Mouse (Mus musculus) CH12.LX (cell line): ENCODE measurements around the gene 5031439G07Rik. TPM values are rescaled to one million over a fixed set of nuclear protein-coding genes. Genes with fewer than 3 reads are reported as not detected.
A peak's percentile ranks its signal among the peaks of the same experiment; 100 is the strongest.

Source experiments
- DNase-seq: peaks from one replicate; pipeline ENCODE4 v3.0.0-alpha.2; 2013; ENCODE audit errors: extremely low read depth
- H3K27ac ChIP-seq: 2 replicates; pipeline ENCODE4 v1.5.1; 2012; ENCODE audit warnings: low read depth, mild to moderate bottlenecking, control low read depth, moderate library complexity; ENCODE audit not compliant: insufficient read depth
- H3K27me3 ChIP-seq: replicated peaks from 2 replicates; pipeline ENCODE3; 2012; ENCODE audit warnings: inconsistent platforms
- H3K36me3 ChIP-seq, 2 experiments: replicated peaks in 1 of 2; 2 replicates each; pipeline versions ENCODE3 to v1.6.1; 2012; ENCODE audit warnings: inconsistent platforms in 1 of 2, low read length in 1 of 2, mild to moderate bottlenecking in 1 of 2, mixed read lengths in 1 of 2, moderate library complexity in 1 of 2; ENCODE audit not compliant: control insufficient read depth in 1 of 2, insufficient read depth in 1 of 2
- H3K4me1 ChIP-seq, 2 experiments: 2 replicates each; pipeline ENCODE4 v1.6.1; 2012; ENCODE audit warnings: inconsistent platforms in 1 of 2, moderate library complexity in 1 of 2; ENCODE audit not compliant: insufficient read depth in 2 of 2, control insufficient read depth in 1 of 2
- H3K4me2 ChIP-seq: 2 replicates; pipeline ENCODE4 v1.6.1; 2012; ENCODE audit warnings: low read depth, mild to moderate bottlenecking, control low read depth; ENCODE audit not compliant: poor library complexity, insufficient read depth, severe bottlenecking
- H3K4me3 ChIP-seq, 3 experiments: fragments of 150-350 bp in 1 of 3; sonication (generic) in 1 of 3; replicated peaks in 1 of 3; 2 replicates each; pipeline versions ENCODE3 to v1.5.1; 2011 to 2012; ENCODE audit warnings: low read depth in 2 of 3, low read length in 2 of 3, mild to moderate bottlenecking in 2 of 3, moderate library complexity in 2 of 3, control low read depth in 1 of 3, improper control_type of control experiment in 1 of 3, inconsistent platforms in 1 of 3, mixed read lengths in 1 of 3; ENCODE audit not compliant: poor library complexity in 1 of 3
- H3K79me2 ChIP-seq: replicated peaks from 2 replicates; pipeline ENCODE4 v1.6.1; 2012; ENCODE audit warnings: mild to moderate bottlenecking, moderate library complexity; ENCODE audit not compliant: control insufficient read depth, poor library complexity, insufficient read depth, severe bottlenecking; ENCODE audit errors: extremely low read depth
- H3K9ac ChIP-seq: 2 replicates; pipeline ENCODE4 v1.6.1; 2012; ENCODE audit warnings: low read depth, mild to moderate bottlenecking, control low read depth, moderate library complexity; ENCODE audit not compliant: insufficient read depth
- H3K9me3 ChIP-seq: replicated peaks from 2 replicates; pipeline ENCODE3; 2012; ENCODE audit warnings: low read length, inconsistent platforms, mixed read lengths
- BHLHE40 ChIP-seq: IDR thresholded peaks from 2 replicates; pipeline ENCODE4 v1.6.1; 2011; ENCODE audit warnings: mild to moderate bottlenecking, low read depth, low read length, improper control_type of control experiment
- CHD1 ChIP-seq: IDR thresholded peaks from 2 replicates; pipeline ENCODE4 v1.6.1; 2012; ENCODE audit warnings: low read depth, low read length, improper control_type of control experiment, inconsistent platforms
- CHD2 ChIP-seq: IDR thresholded peaks from 2 replicates; pipeline ENCODE4 v1.6.1; 2011; ENCODE audit warnings: low read length, improper control_type of control experiment
- CTCF ChIP-seq, 2 experiments: IDR thresholded peaks in 1 of 2; conservative IDR thresholded peaks in 1 of 2; 2 replicates each; pipeline ENCODE4 v1.5.1; 2011 to 2012; ENCODE audit warnings: low read depth in 2 of 2, low read length in 2 of 2, improper control_type of control experiment in 1 of 2, inconsistent platforms in 1 of 2, mild to moderate bottlenecking in 1 of 2, moderate library complexity in 1 of 2
- E2F4 ChIP-seq: IDR thresholded peaks from 2 replicates; pipeline ENCODE4 v1.6.1; 2011; ENCODE audit warnings: low read depth, low read length, improper control_type of control experiment; ENCODE audit not compliant: insufficient replicate concordance
- ELF1 ChIP-seq: IDR thresholded peaks from 2 replicates; pipeline ENCODE4 v1.6.1; 2014; ENCODE audit warnings: low read depth, mild to moderate bottlenecking, inconsistent platforms, low read length, improper control_type of control experiment
- EP300 ChIP-seq: IDR thresholded peaks from 2 replicates; pipeline ENCODE4 v1.6.1; 2011; ENCODE audit warnings: low read length, improper control_type of control experiment
- ETS1 ChIP-seq: conservative IDR thresholded peaks from 2 replicates; pipeline ENCODE4 v1.6.1; 2012; ENCODE audit warnings: low read depth, mild to moderate bottlenecking, inconsistent platforms, low read length, improper control_type of control experiment, moderate library complexity
- GABPA ChIP-seq: IDR thresholded peaks from 2 replicates; pipeline ENCODE4 v1.6.1; 2012; ENCODE audit warnings: low read depth, low read length, improper control_type of control experiment, inconsistent platforms; ENCODE audit not compliant: insufficient replicate concordance
- HCFC1 ChIP-seq: IDR thresholded peaks from 2 replicates; pipeline ENCODE4 v1.6.1; 2012; ENCODE audit warnings: low read depth, mild to moderate bottlenecking, inconsistent platforms, low read length, improper control_type of control experiment
- IRF4 ChIP-seq: IDR thresholded peaks from 2 replicates; pipeline ENCODE4 v1.6.1; 2014; ENCODE audit warnings: low read depth, mild to moderate bottlenecking, inconsistent platforms, low read length, improper control_type of control experiment
- JUN ChIP-seq: IDR thresholded peaks from 2 replicates; pipeline ENCODE4 v1.6.1; 2011; ENCODE audit warnings: low read depth, mild to moderate bottlenecking, low read length, improper control_type of control experiment, moderate library complexity; ENCODE audit not compliant: insufficient read depth
- JUND ChIP-seq: conservative IDR thresholded peaks from 2 replicates; pipeline ENCODE4 v1.6.1; 2011; ENCODE audit warnings: low read depth, low read length, improper control_type of control experiment
- KAT2A ChIP-seq: IDR thresholded peaks from 2 replicates; pipeline ENCODE4 v1.6.1; 2012; ENCODE audit warnings: low read length, improper control_type of control experiment, inconsistent platforms; ENCODE audit not compliant: insufficient replicate concordance
- MAFK ChIP-seq: IDR thresholded peaks from 2 replicates; pipeline ENCODE4 v1.6.1; 2011; ENCODE audit warnings: low read length, improper control_type of control experiment; ENCODE audit not compliant: insufficient replicate concordance
- MAX ChIP-seq: IDR thresholded peaks from 2 replicates; pipeline ENCODE4 v1.6.1; 2011; ENCODE audit warnings: low read length, improper control_type of control experiment
- MAZ ChIP-seq: IDR thresholded peaks from 2 replicates; pipeline ENCODE4 v1.6.1; 2012; ENCODE audit warnings: low read depth, mild to moderate bottlenecking, inconsistent platforms, low read length, improper control_type of control experiment, moderate library complexity
- MEF2A ChIP-seq: IDR thresholded peaks from 2 replicates; pipeline ENCODE4 v1.6.1; 2014; ENCODE audit warnings: low read depth, mild to moderate bottlenecking, inconsistent platforms, low read length, improper control_type of control experiment, borderline replicate concordance
- MXI1 ChIP-seq: IDR thresholded peaks from 2 replicates; pipeline ENCODE4 v1.6.1; 2011; ENCODE audit warnings: mild to moderate bottlenecking, low read depth, low read length, improper control_type of control experiment
- MYC ChIP-seq: IDR thresholded peaks from 2 replicates; pipeline ENCODE4 v1.6.1; 2011; ENCODE audit warnings: low read depth, mild to moderate bottlenecking, improper control_type of control experiment, low read length
- NELFE ChIP-seq: IDR thresholded peaks from 2 replicates; pipeline ENCODE4 v1.6.1; 2011; ENCODE audit warnings: low read depth, low read length, improper control_type of control experiment
- NRF1 ChIP-seq: IDR thresholded peaks from 2 replicates; pipeline ENCODE4 v1.6.1; 2014; ENCODE audit warnings: low read depth, mild to moderate bottlenecking, inconsistent platforms, low read length, improper control_type of control experiment, moderate library complexity
- PAX5 ChIP-seq: IDR thresholded peaks from 2 replicates; pipeline ENCODE4 v1.6.1; 2012; ENCODE audit warnings: low read length, inconsistent platforms, mixed read lengths
- POLR2A ChIP-seq: IDR thresholded peaks from 2 replicates; pipeline ENCODE4 v1.6.1; 2011; ENCODE audit warnings: low read depth, mild to moderate bottlenecking, improper control_type of control experiment, low read length
- POLR2AphosphoS2 ChIP-seq: IDR thresholded peaks from 2 replicates; pipeline ENCODE4 v1.6.1; 2011; ENCODE audit warnings: low read depth, low read length, improper control_type of control experiment
- RAD21 ChIP-seq: IDR thresholded peaks from 2 replicates; pipeline ENCODE4 v1.6.1; 2011; ENCODE audit warnings: low read depth, mild to moderate bottlenecking, low read length, improper control_type of control experiment, moderate library complexity
- RCOR1 ChIP-seq: conservative IDR thresholded peaks from 2 replicates; pipeline ENCODE4 v1.6.1; 2012; ENCODE audit warnings: low read depth, mild to moderate bottlenecking, inconsistent platforms, low read length, improper control_type of control experiment
- SIN3A ChIP-seq: IDR thresholded peaks from 2 replicates; pipeline ENCODE4 v1.6.1; 2012; ENCODE audit warnings: low read length, improper control_type of control experiment, inconsistent platforms
- SMC3 ChIP-seq: IDR thresholded peaks from 2 replicates; pipeline ENCODE4 v1.6.1; 2011; ENCODE audit warnings: low read depth, low read length, improper control_type of control experiment
- TBP ChIP-seq: conservative IDR thresholded peaks from 2 replicates; pipeline ENCODE4 v1.6.1; 2011; ENCODE audit warnings: low read depth, low read length, improper control_type of control experiment
- TCF12 ChIP-seq: IDR thresholded peaks from 2 replicates; pipeline ENCODE4 v1.6.1; 2014; ENCODE audit warnings: low read depth, mild to moderate bottlenecking, inconsistent platforms, low read length, improper control_type of control experiment
- UBTF ChIP-seq: IDR thresholded peaks from 2 replicates; pipeline ENCODE4 v1.6.1; 2012; ENCODE audit warnings: low read depth, mild to moderate bottlenecking, inconsistent platforms, low read length, improper control_type of control experiment, moderate library complexity
- USF1 ChIP-seq: IDR thresholded peaks from 2 replicates; pipeline ENCODE4 v1.6.1; 2014; ENCODE audit warnings: low read depth, mild to moderate bottlenecking, inconsistent platforms, low read length, improper control_type of control experiment
- USF2 ChIP-seq: conservative IDR thresholded peaks from 2 replicates; pipeline ENCODE4 v1.6.1; 2011; ENCODE audit warnings: low read depth, low read length, improper control_type of control experiment
- ZC3H11A ChIP-seq: IDR thresholded peaks from 2 replicates; pipeline ENCODE4 v1.6.1; 2012; ENCODE audit warnings: low read depth, mild to moderate bottlenecking, inconsistent platforms, low read length, improper control_type of control experiment
- ZKSCAN1 ChIP-seq: IDR thresholded peaks from 2 replicates; pipeline ENCODE4 v1.6.1; 2012; ENCODE audit warnings: low read depth, inconsistent platforms, low read length, improper control_type of control experiment, borderline replicate concordance
- ZMIZ1 ChIP-seq: IDR thresholded peaks from 2 replicates; pipeline ENCODE4 v1.6.1; 2012; ENCODE audit warnings: low read depth, mild to moderate bottlenecking, inconsistent platforms, low read length, improper control_type of control experiment
- ZNF384 ChIP-seq: IDR thresholded peaks from 2 replicates; pipeline ENCODE4 v1.6.1; 2012; ENCODE audit warnings: low read depth, low read length, improper control_type of control experiment, inconsistent platforms
- dilution Hi-C: fragments of 300-500 bp; cut with MboI; formaldehyde crosslinking; loops from 2 replicates; pipeline ENCODE4 v1.14.3; 2020; ENCODE audit warnings: low sequenced_read_pairs; ENCODE audit not compliant: extremely low pct_unique_long_range_greater_than_20kb, extremely low pct_ligation_motif_present
- in situ Hi-C: fragments of 300-500 bp; cut with MboI; formaldehyde crosslinking; loops from 3 replicates; pipeline ENCODE4 v1.14.3; 2019; ENCODE audit warnings: low sequenced_read_pairs, low pct_ligation_motif_present, low pct_unique_long_range_greater_than_20kb, mixed read lengths
- polyA plus RNA-seq: library from polyadenylated mRNA; unstranded; fragments of >175 nt; gene quantifications from 2 replicates; pipeline ENCODE4 v1.2.1, GENCODE M21; 2012; ENCODE audit warnings: low read depth; ENCODE audit not compliant: insufficient read length
- total RNA-seq, 2 experiments: library from RNA; depleted of rRNA; stranded (reverse); fragments of 300-350 nt in 1 of 2; fragments of >200 nt in 1 of 2; gene quantifications; 2 replicates each; pipeline ENCODE4 v1.2.3; 2012 to 2014

The 5031439G07Rik gene
- total and polyA plus RNA-seq, 3 experiments = 8.6 to 26.0 (median 10.9) TPM

DNA sequence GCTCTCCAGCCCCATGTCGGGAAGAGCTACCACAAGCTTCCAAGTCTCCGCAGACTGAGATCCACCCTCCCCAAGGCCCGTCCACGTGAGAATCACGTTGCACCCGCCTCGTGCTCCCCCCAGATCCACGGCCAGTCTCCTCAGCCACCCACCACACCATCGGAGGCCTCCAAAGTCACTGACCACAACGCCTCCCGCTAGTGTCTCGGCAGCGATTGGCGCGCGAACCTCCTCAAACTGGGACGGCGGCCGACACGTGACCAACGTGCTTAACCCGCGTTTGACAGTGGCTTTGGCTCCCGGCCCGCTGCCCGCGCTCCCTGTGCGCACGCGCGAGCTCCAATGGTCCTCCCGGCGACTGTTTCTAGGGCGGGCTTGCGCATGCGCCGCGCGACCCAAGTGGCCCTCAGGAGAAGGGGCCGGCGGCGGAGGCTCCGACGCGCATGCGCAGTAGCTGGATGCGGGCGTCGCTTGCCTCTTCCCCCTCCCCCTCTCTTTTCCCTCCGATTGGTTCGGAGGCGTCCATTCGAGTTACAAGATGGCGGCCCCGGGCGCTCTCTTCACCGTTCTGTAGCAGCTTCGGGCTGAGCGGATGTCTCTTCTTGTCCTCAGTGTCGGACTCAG lies 65.4 kb downstream of the 5031439G07Rik start, which contains the start of gene Nup50:
Gene Nup50, plus strand, starts transcription at position 528 of the 624 bp plus-strand sequence.
- H3K4me3 ChIP-seq = peak within 1 kb of the TSS; percentile 65 to 98 (median 94)
- peak within 1 kb of the TSS; percentile 100 for H3K4me2 ChIP-seq
- H3K79me2 ChIP-seq = peaks cover 56% of the 10 kb centered on the region
- in situ Hi-C loops = loop anchor here (5.0 to 10.0 kb wide), 3 partner anchors 74 to 248 kb away; no protein-coding TSS in a partner anchor
- H3K9me3 ChIP-seq = no peaks in the 10 kb centered on the region
- DNase-seq = peak; percentile 98
- peak within 1 kb of the TSS; percentile 65 for H3K27ac ChIP-seq
- H3K27me3 ChIP-seq = no peaks in the 10 kb centered on the region
- no peak for TF ChIP-seq JUND
- peak; percentile 95 for TF ChIP-seq NELFE
- TF ChIP-seq MYC = peak; percentile 95
- 0 out of 2 replicates have a peak, but pooled peaks have one; percentile 12 for TF ChIP-seq RCOR1
- peak; percentile 44; the same call in 1 of the 2 replicates for TF ChIP-seq POLR2AphosphoS2
- TF ChIP-seq SMC3 = no peak
- TF ChIP-seq CHD2 = peak; percentile 65; the same call in 1 of the 2 replicates
- TF ChIP-seq EP300 = no peak; the same call in 1 of the 2 replicates
- TF ChIP-seq ETS1 = peak; percentile 46
- TF ChIP-seq PAX5 = no peak
- TF ChIP-seq IRF4 = peak; percentile 9; the same call in 1 of the 2 replicates
- peak; percentile 6; the same call in 1 of the 2 replicates for TF ChIP-seq TBP
- peak; percentile 82 for TF ChIP-seq TCF12
- TF ChIP-seq SIN3A = peak; percentile 68
- no peak; the same call in 1 of the 2 replicates for TF ChIP-seq MAZ
- peak; percentile 96 for TF ChIP-seq USF1
- TF ChIP-seq UBTF = no peak; the same call in 1 of the 2 replicates
- peak; percentile 97 for TF ChIP-seq MAX
- TF ChIP-seq ZKSCAN1 = no peak
- peak; percentile 87; the same call in 1 of the 2 replicates for TF ChIP-seq E2F4
- no peak for TF ChIP-seq MAFK
- TF ChIP-seq MEF2A = peak; percentile 56
- 0 out of 2 replicates have a peak, but pooled peaks have one; percentile 36 for TF ChIP-seq CHD1
- TF ChIP-seq RAD21 = no peak
- TF ChIP-seq KAT2A = peak; percentile 70; the same call in 1 of the 2 replicates
- peak; percentile 76 for TF ChIP-seq HCFC1
- no peak for TF ChIP-seq ZC3H11A
- TF ChIP-seq ZNF384 = no peak
- TF ChIP-seq BHLHE40 = peak; percentile 98
- no peak for TF ChIP-seq GABPA
- TF ChIP-seq POLR2A = peak; percentile 90
- TF ChIP-seq USF2 = peak; percentile 93
- peak; percentile 98 for TF ChIP-seq NRF1
- no peak for TF ChIP-seq CTCF (conservative IDR thresholded peaks at IDR 0.05 in 1 of 2, IDR thresholded peaks at IDR 0.05 in 1 of 2; ENCODE audit: low read depth in 2 of 2, low read length in 2 of 2)
- peak; percentile 68 for TF ChIP-seq ELF1
- TF ChIP-seq ZMIZ1 = peak; percentile 83
- peak; percentile 93 for TF ChIP-seq MXI1
- peak; percentile 25; the same call in 1 of the 2 replicates for TF ChIP-seq JUN
- H3K9ac ChIP-seq = peak within 1 kb of the TSS; percentile 94
- H3K4me1 ChIP-seq = peaks cover 0 to 53% of the 10 kb centered on the region in 2 experiments; a peak in 3 of 4 replicates
- dilution Hi-C loops = no loop called here
- H3K36me3 ChIP-seq = peaks cover 8 to 37% of the 10 kb centered on the region in 2 experiments
